Mouse (Mus musculus): ENCODE measurements around the gene Cachd1. TPM values are rescaled to one million over a fixed set of nuclear protein-coding genes. Genes with fewer than 3 reads are reported as not detected.
A peak's percentile ranks its signal among the peaks of the same experiment; 100 is the strongest.

The Cachd1 gene
- polyA plus RNA-seq, 1 experiment from 2014 or later, result 50.8 TPM

DNA sequence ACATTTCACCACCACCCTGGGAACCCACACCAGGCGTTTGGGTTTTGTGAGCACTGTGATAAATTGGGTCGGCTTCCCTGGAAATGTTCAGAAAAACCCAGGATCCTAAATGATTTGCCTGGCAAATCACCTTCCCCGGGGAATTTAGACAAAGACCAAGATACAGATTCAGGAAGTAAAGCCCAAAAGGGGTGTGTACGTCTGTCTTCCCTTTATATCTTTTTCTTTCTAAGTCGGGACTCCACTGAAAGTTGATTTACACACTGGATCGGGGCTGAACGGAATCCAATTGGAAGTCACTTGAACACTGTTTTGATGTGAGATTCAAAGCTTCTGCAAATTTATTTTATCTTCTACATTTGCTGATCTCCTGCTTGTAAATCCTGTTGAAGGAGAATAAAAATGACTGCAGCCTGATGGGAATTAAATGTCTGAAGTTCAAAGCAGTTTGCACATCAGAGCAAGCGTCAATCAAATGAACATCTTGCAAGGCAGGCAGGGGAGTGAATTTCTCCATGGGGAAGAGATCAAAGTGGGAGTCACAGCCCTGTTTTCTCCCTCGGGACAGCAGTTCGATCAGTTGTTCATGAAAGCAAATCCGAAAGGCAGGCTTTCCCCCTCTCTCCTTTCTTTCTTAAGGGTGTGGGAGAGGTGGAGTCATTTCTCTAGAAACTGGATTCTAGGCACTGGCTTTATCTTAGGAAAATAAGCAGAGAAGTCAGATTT is 134.3 kb downstream of the Cachd1 start:
- Histone ChIP-seq H3K9ac (replicated peaks) (no peak overlapping the region), H3K36me3 (no peaks in the 10 kb centered on the region), H3K4me2 (replicated peaks) (peak overlapping the region; percentile 14), H3K27ac (replicated peaks) (peak overlapping the region; percentile 84), H3K4me3 (no peak overlapping the region), H3K9me3 (no peaks in the 10 kb centered on the region), H3K4me1 (peaks cover 72% of the 10 kb centered on the region), H3K27me3 (no peaks in the 10 kb centered on the region)
- WGBS, result 5% methylated on average over 11 of the region's 11 CpGs
- no peak for ATAC-seq (ENCODE audit: low FRiP score, low read depth)

DNA sequence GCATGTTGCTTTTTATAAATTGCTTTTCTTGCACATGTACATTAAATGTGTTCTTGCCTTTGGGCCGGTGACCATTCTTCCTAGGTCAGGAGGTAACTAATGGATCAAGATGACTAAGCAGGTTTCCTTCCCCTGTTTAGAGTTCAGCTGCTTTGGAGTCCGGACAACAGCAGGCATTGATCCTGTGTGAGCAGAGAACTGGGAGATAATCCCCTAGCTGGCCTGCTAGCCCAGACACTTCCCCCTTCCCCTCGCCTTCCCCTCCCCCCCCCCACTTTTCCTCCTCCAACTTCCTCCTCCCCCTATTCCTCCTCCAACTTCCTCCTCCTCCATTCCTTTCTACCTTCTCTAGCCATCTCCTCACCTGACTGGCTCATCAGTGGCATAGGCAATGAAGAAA is 135.2 kb downstream of the Cachd1 start:
- H3K27ac ChIP-seq (replicated peaks), result peak overlapping the region; percentile 71
- peak; percentile 45; the same call in 1 of the 2 replicates for ATAC-seq (ENCODE audit: low FRiP score, low read depth)
- no peak overlapping the region for H3K4me3 ChIP-seq
- peaks cover 71% of the 10 kb centered on the region for H3K4me1 ChIP-seq
- H3K36me3 ChIP-seq, result no peaks in the 10 kb centered on the region
- H3K4me2 ChIP-seq (replicated peaks), result peak overlapping the region; percentile 19
- H3K9me3 ChIP-seq, result no peaks in the 10 kb centered on the region
- no peak overlapping the region for H3K9ac ChIP-seq (replicated peaks)
- H3K27me3 ChIP-seq, result no peaks in the 10 kb centered on the region
- WGBS, result 13% methylated on average over 2 of the region's 3 CpGs

DNA sequence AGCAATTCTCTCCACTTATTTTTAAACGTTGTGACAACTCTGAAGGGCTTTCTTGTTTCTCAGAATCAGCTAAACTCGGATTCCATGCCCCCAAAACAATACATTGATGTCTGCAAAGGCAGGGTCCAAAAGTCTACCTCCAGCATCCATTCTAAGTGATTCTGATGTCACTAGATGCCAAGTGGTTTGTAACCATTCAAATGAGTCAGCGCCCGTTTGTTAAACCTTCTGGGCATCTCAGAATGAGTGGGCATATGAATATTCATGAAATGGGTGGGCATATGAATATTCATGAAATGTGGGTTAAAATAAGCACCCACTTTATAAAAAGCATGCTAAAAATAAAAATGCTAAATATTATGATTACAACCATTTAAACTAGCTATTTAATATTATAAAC is 137.2 kb downstream of the Cachd1 start:
- Histone ChIP-seq H3K9ac (replicated peaks) (no peak overlapping the region), H3K27me3 (no peaks in the 10 kb centered on the region), H3K27ac (replicated peaks) (no peak overlapping the region), H3K36me3 (peaks cover 8% of the 10 kb centered on the region), H3K4me2 (replicated peaks) (no peak overlapping the region), H3K4me3 (no peak overlapping the region), H3K9me3 (no peaks in the 10 kb centered on the region), H3K4me1 (peaks cover 51% of the 10 kb centered on the region)
- no peak for ATAC-seq (ENCODE audit: low FRiP score, low read depth)
- WGBS, result 53% methylated on average over 4 of the region's 4 CpGs

DNA sequence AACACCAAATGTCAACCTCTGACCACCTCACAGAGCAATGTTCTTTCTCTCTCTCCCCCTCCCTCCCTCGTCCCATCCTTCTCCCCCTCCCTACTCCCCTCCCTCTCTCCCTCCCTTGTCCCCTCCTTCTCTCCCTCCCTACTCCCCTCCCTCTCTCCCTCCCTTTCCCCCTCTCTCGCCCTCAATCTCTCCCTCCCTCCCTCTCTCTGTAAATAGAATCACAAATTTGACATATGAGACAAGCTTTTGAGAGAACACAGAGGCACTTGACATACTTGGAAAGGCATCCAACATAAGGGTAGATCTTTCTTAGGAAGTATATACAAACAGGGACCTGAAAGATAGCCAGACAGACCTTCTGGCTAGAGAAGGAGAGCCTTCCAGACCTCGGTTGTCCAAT is 138.1 kb downstream of the Cachd1 start:
- H3K9ac ChIP-seq (replicated peaks), result no peak overlapping the region
- H3K9me3 ChIP-seq, result no peaks in the 10 kb centered on the region
- 48% methylated on average over 3 of the region's 3 CpGs for WGBS
- no peak for ATAC-seq (ENCODE audit: low FRiP score, low read depth)
- H3K27me3 ChIP-seq, result no peaks in the 10 kb centered on the region
- H3K4me2 ChIP-seq (replicated peaks), result no peak overlapping the region
- peaks cover 16% of the 10 kb centered on the region for H3K36me3 ChIP-seq
- no peak overlapping the region for H3K4me3 ChIP-seq
- peaks cover 42% of the 10 kb centered on the region for H3K4me1 ChIP-seq
- H3K27ac ChIP-seq (replicated peaks), result no peak overlapping the region

DNA sequence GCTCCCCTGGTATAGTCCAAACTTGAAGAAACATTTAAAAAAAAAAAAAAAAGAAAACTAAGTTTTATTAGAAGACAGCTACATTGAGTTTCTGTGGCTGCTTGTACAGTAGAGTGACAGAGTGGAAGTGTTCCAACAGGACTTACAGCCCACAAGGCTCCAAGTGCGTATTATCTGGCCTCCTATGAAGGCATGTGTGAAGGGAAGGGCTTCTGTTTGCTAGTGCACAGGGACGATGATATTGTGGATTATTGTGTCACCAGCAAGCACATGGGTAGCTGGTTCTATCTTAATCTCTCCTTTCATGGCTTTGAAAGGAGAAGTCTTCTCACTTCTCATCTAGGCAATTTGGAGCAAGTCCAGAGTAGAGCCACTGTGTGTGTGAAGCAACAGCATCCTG is 138.6 kb downstream of the Cachd1 start:
- Histone ChIP-seq H3K27ac (replicated peaks) (no peak overlapping the region), H3K9ac (replicated peaks) (no peak overlapping the region), H3K9me3 (no peaks in the 10 kb centered on the region), H3K4me3 (no peak overlapping the region), H3K4me1 (peaks cover 39% of the 10 kb centered on the region), H3K27me3 (no peaks in the 10 kb centered on the region), H3K4me2 (replicated peaks) (no peak overlapping the region), H3K36me3 (peaks cover 21% of the 10 kb centered on the region)
- WGBS, result 93% methylated on average over 2 of the region's 2 CpGs
- ATAC-seq (ENCODE audit: low FRiP score, low read depth), result no peak

DNA sequence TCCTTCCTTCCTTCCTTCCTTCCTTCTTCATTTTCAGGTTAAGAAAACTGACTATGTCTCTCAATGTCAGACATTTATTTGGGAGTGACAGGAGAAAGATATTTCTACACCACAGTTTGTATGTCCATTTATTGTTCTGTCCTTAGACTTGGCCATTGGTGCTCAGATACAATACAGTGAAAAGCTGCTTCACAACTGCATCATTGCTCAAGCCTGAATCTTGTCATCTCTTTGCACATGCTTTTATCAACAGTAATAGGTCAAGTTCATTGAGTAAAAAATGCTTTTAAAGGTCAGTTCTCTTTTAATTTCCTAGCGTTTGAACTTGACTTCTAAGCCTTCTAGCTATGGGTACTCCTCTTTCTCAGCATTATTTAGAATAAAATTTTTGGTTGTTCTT is 141.0 kb downstream of the Cachd1 start:
- no peaks in the 10 kb centered on the region for H3K27me3 ChIP-seq
- 93% methylated on average over 1 of the region's 1 CpGs for WGBS
- H3K4me3 ChIP-seq, result no peak overlapping the region
- H3K9me3 ChIP-seq, result no peaks in the 10 kb centered on the region
- H3K9ac ChIP-seq (replicated peaks), result no peak overlapping the region
- H3K4me1 ChIP-seq, result peaks cover 34% of the 10 kb centered on the region
- peaks cover 28% of the 10 kb centered on the region for H3K36me3 ChIP-seq
- no peak overlapping the region for H3K4me2 ChIP-seq (replicated peaks)
- no peak overlapping the region for H3K27ac ChIP-seq (replicated peaks)
- ATAC-seq (ENCODE audit: low FRiP score, low read depth), result no peak

DNA sequence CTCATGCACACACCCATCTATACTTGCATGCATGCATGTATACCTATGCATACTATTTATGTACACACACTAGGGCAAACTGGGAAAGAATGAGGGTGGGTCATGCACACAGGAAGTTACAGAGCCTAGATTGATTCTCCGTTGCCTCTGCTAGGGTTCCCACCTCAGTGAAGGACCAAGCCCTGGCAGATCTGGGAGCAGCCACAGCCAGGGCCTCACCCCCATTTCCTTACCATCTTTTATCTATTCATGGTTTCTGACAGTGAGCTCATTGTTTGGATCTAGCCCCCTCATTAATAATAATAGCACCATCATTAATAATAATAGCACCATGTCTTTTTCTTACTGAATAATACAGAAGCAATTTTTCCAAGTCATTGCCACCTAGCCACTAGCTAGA is 143.9 kb downstream of the Cachd1 start:
- Histone ChIP-seq H3K27ac (replicated peaks) (no peak overlapping the region), H3K9ac (replicated peaks) (no peak overlapping the region)

DNA sequence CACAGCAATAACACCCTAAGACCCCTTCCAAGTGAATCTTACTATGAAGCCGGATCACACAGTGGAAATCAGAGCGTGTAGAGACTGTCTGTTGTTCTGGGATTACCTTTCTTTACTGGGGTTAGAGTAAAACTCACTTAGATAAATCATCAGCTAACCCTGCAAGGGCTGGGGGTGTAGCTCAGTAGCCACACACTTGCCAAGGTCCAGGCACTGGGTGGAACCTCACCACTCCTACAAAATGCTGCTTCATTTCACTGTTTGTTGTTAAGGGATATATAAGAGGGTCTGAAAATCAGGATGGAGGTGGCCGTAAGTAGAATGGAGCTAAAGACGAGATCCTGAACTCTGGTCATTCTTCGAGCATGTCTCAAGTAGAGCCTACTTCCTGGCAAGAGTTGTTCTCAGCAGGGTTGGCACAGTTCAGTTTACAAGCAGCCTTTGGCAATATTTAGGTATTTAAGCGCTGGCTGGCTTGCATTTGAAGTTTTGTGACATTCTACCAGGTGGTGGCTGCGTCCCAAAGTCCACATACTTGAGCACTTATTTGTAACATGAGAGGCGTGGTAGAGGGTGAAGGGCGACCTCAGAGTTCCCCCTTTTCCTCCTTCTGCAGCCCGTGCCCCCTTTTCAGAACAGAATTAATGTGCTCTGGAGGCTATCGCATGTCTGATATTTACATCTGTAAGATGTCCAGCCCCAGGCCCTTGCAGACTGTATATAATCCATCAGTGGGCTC is 146.5 kb downstream of the Cachd1 start:
- Histone ChIP-seq H3K9ac (replicated peaks) (no peak overlapping the region), H3K27me3 (no peaks in the 10 kb centered on the region), H3K9me3 (no peaks in the 10 kb centered on the region), H3K4me1 (peaks cover 19% of the 10 kb centered on the region), H3K27ac (replicated peaks) (no peak overlapping the region), H3K4me2 (replicated peaks) (no peak overlapping the region), H3K4me3 (no peak overlapping the region), H3K36me3 (peaks cover 38% of the 10 kb centered on the region)
- WGBS, result 90% methylated on average over 11 of the region's 11 CpGs
- ATAC-seq (ENCODE audit: low FRiP score, low read depth), result no peak

More for the DNA sequence above, 143.9 kb downstream of the Cachd1 start:
- Histone ChIP-seq H3K27me3 (no peaks in the 10 kb centered on the region), H3K4me1 (peaks cover 19% of the 10 kb centered on the region), H3K4me3 (no peak overlapping the region), H3K9me3 (no peaks in the 10 kb centered on the region), H3K4me2 (replicated peaks) (no peak overlapping the region), H3K36me3 (peaks cover 39% of the 10 kb centered on the region)
- 0 out of 2 replicates have a peak, but pooled peaks have one; percentile 30 for ATAC-seq (ENCODE audit: low FRiP score, low read depth)
- WGBS, result 83% methylated on average over 1 of the region's 1 CpGs

DNA sequence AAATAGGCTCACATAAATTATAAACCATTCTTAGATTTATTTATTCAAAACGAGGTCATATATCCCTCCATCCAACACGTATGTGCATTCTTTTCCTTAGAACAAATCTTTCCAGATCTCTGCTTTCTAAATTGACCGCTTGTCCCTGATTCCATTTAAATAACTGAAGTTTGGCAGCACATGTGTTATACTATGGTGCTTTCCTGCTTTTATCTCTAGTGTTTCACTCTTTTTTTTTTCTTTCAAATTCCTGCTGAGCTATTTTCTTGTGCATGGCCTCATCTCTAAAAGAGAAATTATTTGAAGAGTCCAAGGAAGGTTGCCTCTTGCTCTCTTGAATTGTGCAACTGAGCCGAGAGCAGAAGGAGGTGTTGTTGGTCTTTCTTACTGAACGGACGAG is 147.1 kb downstream of the Cachd1 start:
- 80% methylated on average over 6 of the region's 6 CpGs for WGBS
- H3K27ac ChIP-seq (replicated peaks), result no peak overlapping the region
- peaks cover 31% of the 10 kb centered on the region for H3K36me3 ChIP-seq

DNA sequence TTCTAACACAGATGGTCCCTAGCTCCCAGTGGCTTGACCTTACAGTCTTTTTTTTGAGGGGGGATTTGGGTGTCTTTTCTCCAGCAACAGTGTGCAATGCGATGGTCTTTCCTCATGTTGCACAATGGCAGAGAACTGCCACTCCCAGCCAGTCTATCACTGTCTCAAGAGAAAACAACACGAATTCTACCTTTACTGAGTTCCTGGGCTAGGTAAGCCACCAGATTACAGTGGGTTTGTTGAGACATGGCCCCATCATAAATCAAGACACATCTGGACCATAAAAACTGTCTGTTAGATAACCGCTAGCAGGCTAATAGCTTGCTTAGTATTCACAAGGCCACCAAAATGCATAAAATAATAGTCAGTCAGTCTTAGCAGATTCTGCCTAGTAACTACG is 147.8 kb downstream of the Cachd1 start:
- H3K9ac ChIP-seq (replicated peaks), result no peak overlapping the region
- H3K4me3 ChIP-seq, result no peak overlapping the region
- no peaks in the 10 kb centered on the region for H3K27me3 ChIP-seq
- no peak overlapping the region for H3K27ac ChIP-seq (replicated peaks)
- WGBS, result 87% methylated on average over 4 of the region's 4 CpGs
- peaks cover 19% of the 10 kb centered on the region for H3K4me1 ChIP-seq
- ATAC-seq (ENCODE audit: low FRiP score, low read depth), result no peak
- no peaks in the 10 kb centered on the region for H3K9me3 ChIP-seq
- peaks cover 27% of the 10 kb centered on the region for H3K36me3 ChIP-seq
- no peak overlapping the region for H3K4me2 ChIP-seq (replicated peaks)

More for the DNA sequence above, 147.1 kb downstream of the Cachd1 start:
- ATAC-seq (ENCODE audit: low FRiP score, low read depth), result no peak
- Histone ChIP-seq H3K27me3 (no peaks in the 10 kb centered on the region), H3K9me3 (no peaks in the 10 kb centered on the region), H3K4me3 (no peak overlapping the region), H3K4me1 (peaks cover 19% of the 10 kb centered on the region), H3K9ac (replicated peaks) (no peak overlapping the region), H3K4me2 (replicated peaks) (no peak overlapping the region)

DNA sequence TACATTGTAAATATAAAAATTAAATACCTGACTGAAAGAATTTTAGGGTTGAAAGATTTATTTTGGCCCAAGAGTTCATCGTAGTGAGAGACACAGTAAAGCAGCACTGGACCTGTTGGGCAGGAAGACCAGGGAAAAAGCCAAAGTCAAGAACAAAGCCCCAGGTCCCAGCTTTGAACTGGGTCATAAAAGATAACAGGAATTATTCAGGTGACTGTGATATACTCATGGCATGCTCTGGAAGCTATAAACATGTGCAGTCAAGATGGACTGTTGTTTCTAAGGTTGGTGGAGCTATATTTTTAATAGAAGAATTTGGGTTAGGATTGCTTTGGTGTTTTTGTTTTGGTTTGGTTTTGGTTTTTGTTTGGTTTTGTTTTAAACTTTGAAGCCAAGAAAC is 148.7 kb downstream of the Cachd1 start:
- Histone ChIP-seq H3K27me3 (no peaks in the 10 kb centered on the region), H3K27ac (replicated peaks) (no peak overlapping the region), H3K9ac (replicated peaks) (no peak overlapping the region), H3K36me3 (peaks cover 25% of the 10 kb centered on the region), H3K4me1 (peaks cover 15% of the 10 kb centered on the region), H3K9me3 (no peaks in the 10 kb centered on the region), H3K4me2 (replicated peaks) (no peak overlapping the region), H3K4me3 (no peak overlapping the region)
- no peak for ATAC-seq (ENCODE audit: low FRiP score, low read depth)
- 98% methylated on average over 1 of the region's 1 CpGs for WGBS

DNA sequence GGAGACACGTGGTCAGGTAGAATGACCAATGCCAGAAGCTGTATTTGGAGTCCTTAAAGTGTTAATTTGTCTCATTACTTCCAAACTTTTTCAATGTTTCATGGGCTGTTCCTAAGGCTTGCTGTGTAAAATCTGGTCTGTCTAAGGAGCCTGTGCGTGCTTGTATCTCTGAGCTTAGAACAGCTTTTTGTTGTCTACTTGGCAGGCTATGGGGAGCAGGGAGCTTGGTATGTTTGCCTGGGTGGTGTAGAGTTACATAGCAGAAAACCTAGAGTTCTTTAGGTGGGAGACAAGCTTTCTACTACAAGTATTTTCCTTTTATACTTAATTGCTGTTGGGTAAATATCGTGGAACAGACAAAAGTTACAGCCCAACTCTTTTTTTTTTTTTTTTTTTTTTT is 150.1 kb downstream of the Cachd1 start:
- WGBS, result 87% methylated on average over 3 of the region's 3 CpGs
- H3K4me3 ChIP-seq, result no peak overlapping the region
- H3K27me3 ChIP-seq, result no peaks in the 10 kb centered on the region
- H3K9me3 ChIP-seq, result no peaks in the 10 kb centered on the region
- no peak overlapping the region for H3K9ac ChIP-seq (replicated peaks)
- H3K4me1 ChIP-seq, result 0 out of 2 replicates have a peak, but pooled peaks cover 2% of the 10 kb centered on the region
- peaks cover 28% of the 10 kb centered on the region for H3K36me3 ChIP-seq
- no peak overlapping the region for H3K27ac ChIP-seq (replicated peaks)
- ATAC-seq (ENCODE audit: low FRiP score, low read depth), result no peak
- no peak overlapping the region for H3K4me2 ChIP-seq (replicated peaks)
